Mouse (Mus musculus) heart, postnatal 0 days (tissue): ENCODE measurements around the gene Erf.

Experiments
- CTCF ChIP-seq: IDR thresholded peaks from 2 replicates; pipeline ENCODE4 v1.5.1; 2016; ENCODE audit warnings: antibody characterized with exemption, control low read depth, low read depth
- EP300 ChIP-seq: IDR thresholded peaks from 2 replicates; pipeline ENCODE4 v1.6.1; 2016; ENCODE audit warnings: antibody characterized with exemption, low read depth

- TF ChIP-seq CTCF = no peak
- TF ChIP-seq EP300 = no peak
These were observed 46.4 kb upstream of the Erf start for GRCm38 (mm10) chr7:25296945-25297453.
